Mouse (Mus musculus): ENCODE measurements around the gene Phkb. TPM values are rescaled to one million over a fixed set of nuclear protein-coding genes. Genes with fewer than 3 reads are reported as not detected.

The Phkb gene
- total RNA-seq, 2 experiments from 2014 or later = 80.0 to 84.8 TPM

DNA sequence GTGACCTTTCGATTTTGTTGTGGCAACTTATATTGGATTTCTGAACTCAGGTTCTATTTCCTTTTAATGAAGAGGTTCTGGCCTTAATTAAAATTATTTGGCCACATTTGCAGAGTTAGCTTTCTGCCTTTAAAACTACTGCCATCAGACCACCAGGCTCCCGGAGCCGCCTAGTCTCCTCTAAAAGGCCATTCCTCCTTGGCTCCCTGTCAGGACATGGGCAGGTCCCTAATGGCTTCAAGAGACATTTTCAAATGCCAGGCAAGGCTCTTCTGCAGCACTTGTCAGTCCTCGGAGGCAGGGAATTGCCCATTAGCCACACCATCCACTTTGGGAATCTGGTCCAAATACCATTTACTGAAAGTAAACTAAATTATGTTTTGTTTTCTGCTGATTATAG, 242.6 kb downstream of the Phkb start:
- DNase-seq (ENCODE audit: low spot score in 2 of 2) = no peak

DNA sequence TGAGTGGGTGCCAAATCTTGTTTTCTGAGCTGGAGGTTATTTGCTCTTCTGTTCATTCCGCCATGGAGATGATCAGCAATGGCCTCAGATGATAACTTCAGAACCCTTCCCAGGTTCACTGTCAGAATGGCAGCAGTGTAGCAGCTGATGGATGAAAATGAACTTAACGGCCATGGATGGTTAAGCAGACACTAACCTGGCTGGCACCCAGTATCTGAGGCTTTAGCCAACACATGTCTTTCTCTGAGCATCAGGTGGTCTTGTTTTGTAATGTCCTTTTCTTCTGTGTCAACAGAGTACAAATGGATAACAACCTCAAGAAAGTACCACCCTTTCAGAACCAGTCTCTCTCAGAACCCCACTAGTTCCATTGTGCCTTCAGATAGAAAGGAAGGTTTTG, 246.0 kb downstream of the Phkb start:
- no peak for DNase-seq (ENCODE audit: low spot score in 2 of 2)

DNA sequence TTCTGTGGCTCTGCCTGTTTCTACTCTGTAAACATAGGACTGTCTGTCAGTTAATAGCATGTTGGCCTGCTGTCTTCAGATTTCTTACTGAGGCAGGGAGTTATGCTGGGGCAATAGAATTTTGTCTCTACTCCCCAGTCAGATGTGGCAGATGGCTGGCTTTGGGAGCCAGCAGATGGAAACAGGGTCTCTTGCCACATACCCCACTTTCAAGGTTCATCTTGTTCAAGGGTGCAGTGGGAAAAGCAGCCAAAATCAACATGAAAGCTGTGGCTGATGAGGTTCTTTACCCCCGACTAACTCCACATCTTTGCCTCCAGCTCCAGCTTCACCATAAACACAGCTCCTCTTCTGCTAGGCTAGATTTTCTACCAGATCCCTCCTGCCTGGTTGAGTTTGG, 246.7 kb downstream of the Phkb start:
- no peak for DNase-seq (ENCODE audit: low spot score in 2 of 2)

DNA sequence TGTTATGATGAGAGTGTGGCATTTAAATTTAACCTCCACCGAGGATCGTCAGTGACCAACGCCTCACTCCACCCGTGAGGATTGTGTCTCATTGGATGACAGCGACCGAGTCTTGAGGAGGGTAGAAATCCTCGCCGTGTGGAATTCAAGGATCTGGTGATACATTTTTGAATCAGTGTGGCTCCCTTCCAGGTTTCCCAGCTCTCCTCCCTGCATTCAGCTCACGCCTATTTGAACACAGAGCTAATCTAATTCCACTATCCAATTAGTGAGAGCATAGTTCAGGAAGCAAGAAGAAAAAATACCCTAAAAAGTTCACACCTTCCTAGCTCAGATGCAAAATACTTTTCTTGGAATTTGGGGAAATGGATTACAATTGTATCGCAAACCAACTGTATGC, 249.9 kb downstream of the Phkb start:
- DNase-seq (ENCODE audit: low spot score in 2 of 2) = no peak

Other genes starting within 250 kb of the Phkb start
- 1 to 10 TPM; 4.7 to 5.3 TPM for gene Neto2, start 140.0 kb upstream of the Phkb start, total RNA-seq (2021)
- 10 to 100 TPM; 38.2 to 40.6 TPM for gene Itfg1, start within 50 bp of the Phkb start, total RNA-seq (2021)